Mouse (Mus musculus) layer of hippocampus, postnatal 14 days (tissue): ENCODE measurements around the gene Rfc3. TPM values are rescaled to one million over a fixed set of nuclear protein-coding genes. Genes with fewer than 3 reads are reported as not detected.
"Not testable (repeated sequence)": the region's sequence is repeated elsewhere in the genome, so short reads cannot be mapped to it uniquely, and the experiment has no call there.

ENCODE experiments used
- DNase-seq, 2 experiments: peaks; one replicate each; pipeline ENCODE4 v3.0.0; 2021 to 2022; ENCODE audit warnings: low spot score in 2 of 2, mixed read lengths in 1 of 2
- long read RNA-seq, 2 experiments: library from polyadenylated mRNA; stranded (forward); transcript quantifications; one replicate each; pipeline ENCODE4 v2.0.0; 2021
- total RNA-seq, 2 experiments: library from RNA; stranded (reverse); gene quantifications; 2 replicates each; pipeline ENCODE4 v1.2.3; 2021

Rfc3 gene
- total RNA-seq: 1 to 10 TPM; 6.9 to 8.6 TPM
- long read RNA-seq, experiment 1, transcript Rfc3-201 (9 exons, 1,317 nt): major isoform, 6 of 9 reads
- long read RNA-seq, experiment 1, partial matches to known transcripts: 0 of 9 reads
- long read RNA-seq, experiment 1, other reads (novel, unspliced or antisense): 3 of 9 reads
- long read RNA-seq, experiment 2, transcript Rfc3-201 (9 exons, 1,317 nt): major isoform, 5 of 5 reads
- long read RNA-seq, experiment 2, partial matches to known transcripts: 0 of 5 reads
- long read RNA-seq, experiment 2, other reads (novel, unspliced or antisense): 0 of 5 reads

- DNase-seq: peak; percentile 93 to 96
Measured at GRCm38 (mm10) chr5:151650700-151651410, at the start of gene Rfc3. Rfc3 (minus strand) TSS chr5:151651242.

- not testable (repeated sequence) for DNase-seq
Measured at GRCm38 (mm10) chr5:151693636-151694035, 42.6 kb upstream of the Rfc3 start.

GRCm38 (mm10) chr5:151686606-151687525, 35.8 kb upstream of the Rfc3 start:
- peak; percentile 61 to 79 for DNase-seq

- no peak for DNase-seq
Measured at GRCm38 (mm10) chr5:151662207-151662606, 11.2 kb upstream of the Rfc3 start.

- no peak for DNase-seq
Measured at GRCm38 (mm10) chr5:151651411-151651784, 356 bp upstream of the Rfc3 start.

- no peak for DNase-seq
Measured at GRCm38 (mm10) chr5:151644845-151645244, 6.2 kb downstream of the Rfc3 start.

- no peak for DNase-seq
Measured at GRCm38 (mm10) chr5:151642867-151643266, 8.2 kb downstream of the Rfc3 start.

- DNase-seq: no peak
Measured at GRCm38 (mm10) chr5:151642102-151642501, 8.9 kb downstream of the Rfc3 start.

- DNase-seq: no peak
Measured at GRCm38 (mm10) chr5:151605921-151606320, 45.1 kb downstream of the Rfc3 start, which contains the start of gene Vmn2r18. Vmn2r18 (minus strand) TSS chr5:151606021.

- DNase-seq: no peak
Measured at GRCm38 (mm10) chr5:151601696-151602095, 49.3 kb downstream of the Rfc3 start.

Other genes with a start within 250 kb of the Rfc3 start
- not detected for gene Gm42906, start 223.1 kb downstream of the Rfc3 start, total RNA-seq
- not detected for gene Vmn2r18, start 45.2 kb downstream of the Rfc3 start, total RNA-seq